Mouse (Mus musculus) cerebellum, adult 2 months (tissue): ENCODE results near the gene Ces1f. TPM values are rescaled to one million over a fixed set of nuclear protein-coding genes. Genes with fewer than 3 reads are reported as not detected.
A peak's percentile ranks its signal among the peaks of the same experiment; 100 is the strongest.

Experiments used
- DNase-seq, 2 experiments: peaks; one replicate each; pipeline ENCODE4 v3.0.0; 2021
- H3K27ac ChIP-seq: fragments of 200-500 bp; 2 replicates; pipeline ENCODE4 v1.5.1; 2012; ENCODE audit warnings: low read length, control low read depth, inconsistent platforms; ENCODE audit not compliant: insufficient read depth
- H3K27me3 ChIP-seq: fragments of 200-500 bp; 2 replicates; pipeline ENCODE4 v1.6.1; 2012; ENCODE audit warnings: inconsistent platforms, mild to moderate bottlenecking, low read length, moderate library complexity; ENCODE audit not compliant: control insufficient read depth, insufficient read depth
- H3K4me1 ChIP-seq: fragments of 200-500 bp; 2 replicates; pipeline ENCODE4 v1.6.1; 2011; ENCODE audit warnings: low read length; ENCODE audit not compliant: control insufficient read depth, insufficient read depth
- H3K4me3 ChIP-seq: fragments of 200-500 bp; replicated peaks from 2 replicates; pipeline ENCODE3; 2011; ENCODE audit warnings: mild to moderate bottlenecking, low read depth, low read length, control low read depth; ENCODE audit not compliant: insufficient read depth
- CTCF ChIP-seq: fragments of 200-500 bp; IDR thresholded peaks from 2 replicates; pipeline ENCODE4 v1.5.1; 2011; ENCODE audit warnings: low read depth, mild to moderate bottlenecking, control low read depth, low read length, moderate library complexity, borderline replicate concordance; ENCODE audit not compliant: insufficient read depth
- POLR2A ChIP-seq: fragments of 200-500 bp; IDR thresholded peaks from 2 replicates; pipeline ENCODE4 v1.6.1; 2011; ENCODE audit warnings: low read length, control low read depth, borderline replicate concordance; ENCODE audit not compliant: insufficient read depth
- WGBS: fragments of 180-500 bp; shearing (Covaris S2); methylation state at CpG from one replicate; pipeline ENCODE4 v1.1.7; 2018; 5-methylcytosine and 5-hydroxymethylcytosine counted together
- polyA plus RNA-seq: library from polyadenylated mRNA; depleted of rRNA; stranded (reverse); fragments of >200 nt; gene quantifications from 2 replicates; pipeline ENCODE4 v1.2.3, GENCODE M21; 2012

Gene Ces1f
- polyA plus RNA-seq, 1 experiment = not detected

DNA sequence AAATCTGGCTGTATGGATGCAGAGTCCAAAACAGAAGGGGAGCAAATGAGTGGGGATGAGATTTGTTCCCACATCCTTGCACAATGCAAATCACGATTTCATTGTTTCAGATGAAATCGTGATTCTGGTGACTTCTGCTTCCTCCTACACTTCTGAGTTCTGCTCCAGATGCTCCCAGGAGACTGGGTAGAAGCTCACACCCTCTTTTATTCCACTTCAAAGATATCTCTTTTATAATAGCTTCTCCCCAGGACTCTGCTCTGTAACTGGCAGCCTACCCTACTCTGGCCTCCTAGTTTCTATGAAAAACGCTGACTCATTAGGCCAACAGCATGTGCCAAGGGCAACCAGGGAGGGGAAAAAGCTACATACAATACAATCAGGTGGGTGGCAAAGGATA lies 6.2 kb downstream of the Ces1f start:
- no peak overlapping the region for H3K4me3 ChIP-seq
- no peak for DNase-seq
- TF ChIP-seq CTCF (no peak), POLR2A (no peak)
- H3K4me1 ChIP-seq = peaks cover 4% of the 10 kb centered on the region
- 44% methylated on average over 3 of the region's 3 CpGs for WGBS
- H3K27ac ChIP-seq = no peak overlapping the region
- H3K27me3 ChIP-seq = no peaks in the 10 kb centered on the region

- Histone ChIP-seq H3K27me3 (no peaks in the 10 kb centered on the region), H3K27ac (no peak overlapping the region), H3K4me1 (peaks cover 4% of the 10 kb centered on the region), H3K4me3 (no peak overlapping the region)
- no peak for TF ChIP-seq CTCF
- no peak for TF ChIP-seq POLR2A
- 2% methylated on average over 4 of the region's 4 CpGs for WGBS
- peak; percentile 16 to 35 for DNase-seq
Observed at GRCm38 (mm10) chr8:93272686-93273085, 6.9 kb downstream of the Ces1f start.

DNA sequence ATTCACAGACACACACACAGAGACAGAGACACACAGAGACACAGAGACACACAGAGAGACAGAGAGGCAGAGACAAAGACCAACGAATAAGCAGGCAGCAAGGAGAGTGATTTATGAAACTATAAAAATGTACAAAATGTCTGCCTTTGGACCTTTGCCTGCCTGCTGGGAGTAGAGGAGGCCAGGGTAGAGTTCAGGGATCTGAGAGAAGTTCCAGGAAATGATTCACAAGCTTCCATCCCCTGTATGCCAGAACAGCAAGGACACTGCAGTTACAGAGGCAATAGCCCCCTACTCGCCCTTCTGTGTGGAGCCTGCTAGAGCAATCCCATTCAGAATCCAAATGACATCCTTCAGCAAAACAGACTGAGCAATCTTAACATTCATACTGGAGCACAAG lies 18.1 kb downstream of the Ces1f start:
- H3K4me1 ChIP-seq = no peaks in the 10 kb centered on the region
- 73% methylated on average over 2 of the region's 2 CpGs for WGBS
- TF ChIP-seq CTCF (no peak), POLR2A (no peak)
- DNase-seq = no peak
- H3K27me3 ChIP-seq = no peaks in the 10 kb centered on the region
- no peak overlapping the region for H3K27ac ChIP-seq
- H3K4me3 ChIP-seq = no peak overlapping the region

DNA sequence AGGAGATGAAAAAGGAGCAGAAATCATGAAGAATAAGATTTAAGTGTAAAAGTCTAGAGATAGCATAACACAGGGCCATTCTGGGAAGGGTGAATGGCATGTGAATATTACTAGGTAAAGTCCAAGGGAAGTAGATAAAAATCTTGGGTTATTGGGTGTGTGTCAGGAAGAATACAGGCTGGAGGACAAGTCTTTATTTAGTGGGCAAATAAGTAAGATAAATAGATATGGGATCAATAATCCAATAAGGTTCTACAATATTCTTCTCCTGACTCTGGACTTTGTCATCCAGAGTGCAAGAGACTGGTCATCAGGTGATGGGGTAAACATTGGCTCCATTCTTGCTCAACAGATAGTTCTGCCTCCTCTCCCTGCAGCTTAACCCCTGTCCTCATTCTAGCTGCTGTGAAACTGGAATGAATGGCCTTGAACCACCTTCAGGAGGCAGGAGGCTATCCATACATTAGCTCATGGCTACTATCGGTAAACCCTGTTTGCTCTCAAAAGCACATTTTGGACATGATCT lies 27.1 kb downstream of the Ces1f start:
- no peak overlapping the region for H3K27ac ChIP-seq
- H3K4me3 ChIP-seq = no peak overlapping the region
- no peaks in the 10 kb centered on the region; the same call in 1 of the 2 replicates for H3K27me3 ChIP-seq
- WGBS = 94% methylated on average over 1 of the region's 1 CpGs
- DNase-seq = no peak
- H3K4me1 ChIP-seq = no peaks in the 10 kb centered on the region
- TF ChIP-seq CTCF = no peak
- no peak for TF ChIP-seq POLR2A

DNA sequence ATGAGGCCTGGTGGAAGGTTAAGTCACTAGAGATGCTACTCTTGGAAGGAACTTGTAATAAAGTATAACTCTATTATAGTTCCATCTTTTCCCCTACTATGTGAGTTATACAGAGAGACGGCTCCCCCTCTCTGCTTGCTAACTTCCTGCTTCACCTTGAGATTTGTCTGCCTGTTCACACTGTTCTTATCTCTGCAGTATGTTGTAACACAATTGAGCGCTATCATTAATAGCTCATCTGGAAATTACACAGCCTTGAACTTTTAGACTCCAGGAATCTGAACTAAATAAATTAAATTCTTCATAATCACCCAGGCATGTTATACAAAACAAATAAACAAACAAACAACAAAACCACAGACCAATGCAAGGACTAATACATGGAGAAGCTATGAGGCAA lies 33.5 kb downstream of the Ces1f start:
- no peaks in the 10 kb centered on the region for H3K4me1 ChIP-seq
- no peak overlapping the region for H3K4me3 ChIP-seq
- 84% methylated on average over 2 of the region's 2 CpGs for WGBS
- H3K27me3 ChIP-seq = no peaks in the 10 kb centered on the region; the same call in 1 of the 2 replicates
- TF ChIP-seq POLR2A (no peak), CTCF (no peak)
- H3K27ac ChIP-seq = no peak overlapping the region
- DNase-seq = no peak

GRCm38 (mm10) chr8:93239884-93240283 lies 39.7 kb downstream of the Ces1f start:
- H3K27ac ChIP-seq = no peak overlapping the region
- H3K4me3 ChIP-seq = no peak overlapping the region
- no peaks in the 10 kb centered on the region for H3K27me3 ChIP-seq
- DNase-seq = no peak
- no peaks in the 10 kb centered on the region; the same call in 1 of the 2 replicates for H3K4me1 ChIP-seq
- TF ChIP-seq CTCF (no peak), POLR2A (no peak)

DNA sequence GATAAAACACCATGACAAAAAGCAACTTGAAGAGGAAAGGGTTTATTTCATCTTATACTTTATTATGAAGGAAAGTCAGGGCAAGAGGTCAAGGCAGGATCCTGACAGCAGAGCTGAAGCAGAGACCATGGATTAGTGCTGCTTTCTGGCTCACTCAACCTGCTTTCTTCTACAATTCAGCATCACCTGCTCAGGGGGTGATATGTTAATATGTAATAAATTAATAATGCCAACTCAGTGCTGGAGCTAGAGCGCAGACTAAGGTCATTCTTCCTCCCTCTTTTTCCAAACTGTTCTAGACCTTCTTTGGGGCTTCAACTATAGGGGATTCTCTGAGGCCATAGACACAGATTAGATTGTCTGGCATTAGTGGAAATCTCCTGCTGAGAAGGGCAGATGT lies 43.9 kb downstream of the Ces1f start:
- H3K27me3 ChIP-seq = no peaks in the 10 kb centered on the region
- no peaks in the 10 kb centered on the region; the same call in 1 of the 2 replicates for H3K4me1 ChIP-seq
- H3K4me3 ChIP-seq = no peak overlapping the region
- H3K27ac ChIP-seq = no peak overlapping the region
- no peak for TF ChIP-seq POLR2A
- TF ChIP-seq CTCF = no peak
- no peak for DNase-seq
- 80% methylated on average over 1 of the region's 1 CpGs for WGBS

GRCm38 (mm10) chr8:93234706-93235105 lies 44.8 kb downstream of the Ces1f start:
- 95% methylated on average over 1 of the region's 1 CpGs for WGBS
- H3K4me3 ChIP-seq = no peak overlapping the region
- H3K27me3 ChIP-seq = no peaks in the 10 kb centered on the region
- no peaks in the 10 kb centered on the region; the same call in 1 of the 2 replicates for H3K4me1 ChIP-seq
- DNase-seq = no peak
- TF ChIP-seq CTCF = no peak
- TF ChIP-seq POLR2A = no peak
- no peak overlapping the region for H3K27ac ChIP-seq
